Mouse (Mus musculus) lung, adult 2 months (tissue): ENCODE results near the gene Agtr1a. TPM values are rescaled to one million over a fixed set of nuclear protein-coding genes. Genes with fewer than 3 reads are reported as not detected.

Source experiments
- DNase-seq: peaks from one replicate; pipeline ENCODE4 v3.0.0; 2022
- H3K4me1 ChIP-seq: fragments of 200-500 bp; 2 replicates; pipeline ENCODE4 v1.6.1; 2011; ENCODE audit warnings: low read length; ENCODE audit not compliant: control insufficient read depth, insufficient read depth
- H3K4me3 ChIP-seq: fragments of 200-500 bp; replicated peaks from 2 replicates; pipeline ENCODE3; 2011; ENCODE audit warnings: low read depth, mild to moderate bottlenecking, control low read depth, low read length; ENCODE audit errors: extremely low read depth
- CTCF ChIP-seq: fragments of 200-500 bp; IDR thresholded peaks from 2 replicates; pipeline ENCODE4 v1.5.1; 2011; ENCODE audit warnings: mild to moderate bottlenecking, low read length, control low read depth; ENCODE audit not compliant: insufficient read depth
- POLR2A ChIP-seq: fragments of 200-500 bp; IDR thresholded peaks from 2 replicates; pipeline ENCODE4 v1.6.1; 2011; ENCODE audit warnings: low read depth, mild to moderate bottlenecking, control low read depth, low read length, borderline replicate concordance; ENCODE audit errors: extremely low read depth
- WGBS: fragments of 180-500 bp; shearing (Covaris S2); methylation state at CpG from one replicate; pipeline ENCODE4 v1.1.7; 2018; 5-methylcytosine and 5-hydroxymethylcytosine counted together
- polyA plus RNA-seq: library from polyadenylated mRNA; depleted of rRNA; stranded (reverse); fragments of >200 nt; gene quantifications from 2 replicates; pipeline ENCODE4 v1.2.3, GENCODE M21; 2012

The Agtr1a gene
- polyA plus RNA-seq, 1 experiment, result 20.7 TPM

- no peak for DNase-seq
- Histone ChIP-seq H3K4me3 (no peak overlapping the region), H3K4me1 (no peaks in the 10 kb centered on the region)
- 35% methylated on average over 5 of the region's 5 CpGs for WGBS
- no peak for TF ChIP-seq CTCF
- no peak for TF ChIP-seq POLR2A
Measured at GRCm38 (mm10) chr13:30361002-30361401, 24.8 kb downstream of the Agtr1a start.

- 89% methylated on average over 6 of the region's 6 CpGs for WGBS
- TF ChIP-seq CTCF, result no peak
- DNase-seq, result no peak
- H3K4me1 ChIP-seq, result no peaks in the 10 kb centered on the region
- H3K4me3 ChIP-seq, result no peak overlapping the region
Measured at GRCm38 (mm10) chr13:30362048-30362447, 25.8 kb downstream of the Agtr1a start.

- TF ChIP-seq CTCF, result no peak
- no peak for DNase-seq
- no peak overlapping the region for H3K4me3 ChIP-seq
- no peaks in the 10 kb centered on the region for H3K4me1 ChIP-seq
- whole genome bisulfite sequencing, result 75% methylated on average over 11 of the region's 11 CpGs
Measured at GRCm38 (mm10) chr13:30364097-30364625, 27.9 kb downstream of the Agtr1a start.

- WGBS, result 77% methylated on average over 9 of the region's 9 CpGs
- no peaks in the 10 kb centered on the region for H3K4me1 ChIP-seq
- DNase-seq, result no peak
- TF ChIP-seq CTCF (no peak), POLR2A (no peak)
- no peak overlapping the region for H3K4me3 ChIP-seq
Measured at GRCm38 (mm10) chr13:30364780-30365179, 28.5 kb downstream of the Agtr1a start.

- no peak for DNase-seq
Measured at GRCm38 (mm10) chr13:30365378-30365777, 29.1 kb downstream of the Agtr1a start.

GRCm38 (mm10) chr13:30368116-30368515 is 31.9 kb downstream of the Agtr1a start:
- TF ChIP-seq POLR2A (no peak), CTCF (no peak)
- no peaks in the 10 kb centered on the region for H3K4me1 ChIP-seq
- no peak overlapping the region for H3K4me3 ChIP-seq
- WGBS, result 30% methylated on average over 8 of the region's 8 CpGs
- no peak for DNase-seq

More at GRCm38 (mm10) chr13:30365378-30365777, 29.1 kb downstream of the Agtr1a start:
- Histone ChIP-seq H3K4me1 (no peaks in the 10 kb centered on the region), H3K4me3 (no peak overlapping the region)
- TF ChIP-seq POLR2A, result no peak
- TF ChIP-seq CTCF, result no peak
- WGBS, result 32% methylated on average over 2 of the region's 2 CpGs

- Histone ChIP-seq H3K4me1 (no peaks in the 10 kb centered on the region), H3K4me3 (no peak overlapping the region)
- no peak for TF ChIP-seq CTCF
- TF ChIP-seq POLR2A, result no peak
- WGBS, result 24% methylated on average over 2 of the region's 2 CpGs
- DNase-seq, result no peak
Measured at GRCm38 (mm10) chr13:30368746-30369145, 32.5 kb downstream of the Agtr1a start.

- WGBS, result 78% methylated on average over 5 of the region's 5 CpGs
Measured at GRCm38 (mm10) chr13:30378868-30379267, 42.6 kb downstream of the Agtr1a start.

GRCm38 (mm10) chr13:30385183-30385582 is 48.9 kb downstream of the Agtr1a start:
- DNase-seq, result no peak
- Histone ChIP-seq H3K4me1 (no peaks in the 10 kb centered on the region), H3K4me3 (no peak overlapping the region)
- WGBS, result 84% methylated on average over 6 of the region's 6 CpGs
- TF ChIP-seq CTCF, result no peak
- TF ChIP-seq POLR2A, result no peak

More at GRCm38 (mm10) chr13:30378868-30379267, 42.6 kb downstream of the Agtr1a start:
- no peak for TF ChIP-seq POLR2A
- TF ChIP-seq CTCF, result no peak
- H3K4me3 ChIP-seq, result no peak overlapping the region
- no peaks in the 10 kb centered on the region for H3K4me1 ChIP-seq
- DNase-seq, result no peak

GRCm38 (mm10) chr13:30394123-30394522 is 57.9 kb downstream of the Agtr1a start:
- H3K4me3 ChIP-seq, result no peak overlapping the region
- no peaks in the 10 kb centered on the region for H3K4me1 ChIP-seq
- TF ChIP-seq POLR2A, result no peak
- no peak for TF ChIP-seq CTCF
- DNase-seq, result no peak
